Mouse (Mus musculus) liver, embryonic 14.5 days (tissue): ENCODE data around the gene Kansl1l. TPM values are rescaled to one million over a fixed set of nuclear protein-coding genes. Genes with fewer than 3 reads are reported as not detected.

Experiments used
- ATAC-seq: fragments of 200-750 bp; cut with Nextera tagmentation; 2 replicates; pipeline ENCODE4 v1.8.0; 2017; ENCODE audit warnings: moderate number of reproducible peaks, mild to moderate bottlenecking, moderate library complexity; ENCODE audit not compliant: insufficient read depth
- DNase-seq, 3 experiments: peaks; one replicate each; pipeline ENCODE4 v3.0.0-alpha.2; 2012 to 2013; ENCODE audit warnings: low read depth in 3 of 3, low spot score in 3 of 3
- H3K27ac ChIP-seq: fragments of 300-500 bp; sonication (generic); 2 replicates; pipeline ENCODE4 v1.5.1; 2014; ENCODE audit warnings: moderate library complexity, mild to moderate bottlenecking, control low read depth, inconsistent platforms
- H3K27me3 ChIP-seq: fragments of 300-500 bp; sonication (generic); 2 replicates; pipeline ENCODE4 v1.6.1; 2014; ENCODE audit warnings: mild to moderate bottlenecking, low read length, moderate library complexity; ENCODE audit not compliant: control insufficient read depth, insufficient read depth
- H3K36me3 ChIP-seq: fragments of 300-500 bp; sonication (generic); replicated peaks from 2 replicates; pipeline ENCODE4 v1.6.1; 2014; ENCODE audit warnings: low read depth; ENCODE audit not compliant: control insufficient read depth, insufficient read depth
- H3K4me1 ChIP-seq, 2 experiments: fragments of 200-500 bp in 1 of 2; fragments of 300-500 bp in 1 of 2; sonication (generic) in 1 of 2; replicated peaks; 2 replicates each; pipeline ENCODE4 v1.6.1; 2012 to 2014; ENCODE audit warnings: antibody characterized with exemption in 1 of 2, inconsistent platforms in 1 of 2, low read length in 1 of 2; ENCODE audit not compliant: control insufficient read depth in 2 of 2, insufficient read depth in 2 of 2
- H3K4me2 ChIP-seq: fragments of 300-500 bp; sonication (generic); 2 replicates; pipeline ENCODE4 v1.6.1; 2014; ENCODE audit warnings: low read depth, mild to moderate bottlenecking, control low read depth, moderate library complexity
- H3K4me3 ChIP-seq, 2 experiments: fragments of 200-500 bp in 1 of 2; fragments of 300-500 bp in 1 of 2; sonication (generic) in 1 of 2; 2 replicates each; pipeline ENCODE4 v1.5.1; 2012 to 2014; ENCODE audit warnings: low read depth in 2 of 2, low read length in 2 of 2, mild to moderate bottlenecking in 2 of 2, control low read depth in 1 of 2, inconsistent platforms in 1 of 2, moderate library complexity in 1 of 2; ENCODE audit not compliant: insufficient read depth in 1 of 2
- H3K9ac ChIP-seq: fragments of 300-500 bp; sonication (generic); replicated peaks from 2 replicates; pipeline ENCODE4 v1.6.1; 2014; ENCODE audit warnings: mild to moderate bottlenecking, control low read depth, moderate library complexity
- H3K9me3 ChIP-seq: fragments of 300-500 bp; sonication (generic); 2 replicates; pipeline ENCODE4 v1.6.1; 2016; ENCODE audit warnings: low read length, mixed read lengths; ENCODE audit not compliant: control insufficient read depth
- CTCF ChIP-seq: IDR thresholded peaks from 2 replicates; pipeline ENCODE4 v1.5.1; 2016; ENCODE audit warnings: antibody characterized with exemption, low read depth, control low read depth
- EP300 ChIP-seq: IDR thresholded peaks from 2 replicates; pipeline ENCODE4 v1.6.1; 2016; ENCODE audit warnings: antibody characterized with exemption, low read depth
- WGBS: fragments of 180-500 bp; shearing (Covaris S2); extraction: QIAGEN DNeasy Blood & Tissue Kit; methylation state at CpG from one replicate; pipeline ENCODE4 v1.1.7; 2014; ENCODE audit not compliant: insufficient replicate concordance; 5-methylcytosine and 5-hydroxymethylcytosine counted together
- polyA plus RNA-seq, 2 experiments: library from polyadenylated mRNA; depleted of rRNA in 1 of 2; stranded (reverse) in 1 of 2; unstranded in 1 of 2; fragments of >200 nt; fragmentation: Nextera tagmentation in 1 of 2; extraction: Ambion mirVana in 1 of 2; gene quantifications; 2 replicates each; pipeline versions ENCODE4 v1.2.1 to v1.2.3; 2012 to 2014

Kansl1l gene
- polyA plus RNA-seq, 2 experiments, result 1.9 TPM

DNA sequence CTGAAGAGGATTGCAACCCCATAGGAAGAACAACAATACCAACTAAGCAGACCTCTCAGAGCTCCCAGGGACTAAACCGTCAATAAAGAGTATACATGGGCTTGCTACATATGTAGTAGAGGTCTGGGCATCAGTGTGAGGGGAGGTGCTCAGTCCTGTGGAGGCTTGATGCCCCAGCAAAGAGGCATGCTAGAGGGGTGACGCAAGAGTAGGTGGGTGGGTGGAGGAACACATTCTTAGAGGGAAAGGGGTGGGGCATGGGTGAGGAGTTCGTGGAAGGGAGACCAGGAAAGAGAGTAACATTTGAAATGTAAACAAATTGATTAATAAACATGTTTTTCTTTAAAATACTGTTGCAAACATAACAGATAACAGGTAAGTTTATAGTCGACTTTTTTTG is 36.3 kb downstream of the Kansl1l start:
- Histone ChIP-seq H3K27ac (no peak overlapping the region), H3K4me2 (no peak overlapping the region), H3K27me3 (no peaks in the 10 kb centered on the region), H3K9me3 (no peaks in the 10 kb centered on the region), H3K4me3 (no peak overlapping the region), H3K4me1 (no peaks in the 10 kb centered on the region), H3K36me3 (no peaks in the 10 kb centered on the region), H3K9ac (no peak overlapping the region)
- no peak for ATAC-seq
- DNase-seq, result no peak
- TF ChIP-seq CTCF (no peak), EP300 (no peak)
- WGBS, result 53% methylated on average over 4 of the region's 4 CpGs

DNA sequence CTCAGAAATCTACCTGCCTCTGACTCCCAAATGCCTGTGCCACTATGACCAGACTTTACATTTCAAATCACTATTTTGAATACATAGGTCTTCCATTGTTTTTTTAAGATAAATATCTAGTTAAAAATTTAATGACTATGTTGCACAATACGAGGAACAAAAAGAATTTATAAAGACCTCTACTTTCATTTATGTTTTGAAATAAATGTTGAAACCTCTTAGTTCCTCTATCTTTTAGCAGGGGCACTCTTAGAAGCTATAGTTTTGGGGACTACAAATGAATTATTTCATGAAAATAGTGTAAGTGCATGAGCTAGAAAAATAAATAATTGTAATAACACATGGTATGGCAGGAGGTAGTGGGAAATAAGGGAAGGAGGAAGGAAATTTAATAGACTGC is 38.6 kb downstream of the Kansl1l start:
- H3K9me3 ChIP-seq, result no peaks in the 10 kb centered on the region
- no peak overlapping the region for H3K9ac ChIP-seq
- no peaks in the 10 kb centered on the region for H3K27me3 ChIP-seq
- DNase-seq (no peak), ATAC-seq (no peak)
- no peak overlapping the region for H3K27ac ChIP-seq
- no peaks in the 10 kb centered on the region for H3K36me3 ChIP-seq
- H3K4me2 ChIP-seq, result no peak overlapping the region
- TF ChIP-seq EP300, result no peak
- TF ChIP-seq CTCF, result no peak
- 62% methylated on average over 1 of the region's 1 CpGs for WGBS
- H3K4me3 ChIP-seq, result no peak overlapping the region
- H3K4me1 ChIP-seq, result no peaks in the 10 kb centered on the region

- H3K36me3 ChIP-seq, result no peaks in the 10 kb centered on the region
- no peaks in the 10 kb centered on the region for H3K9me3 ChIP-seq
- TF ChIP-seq EP300 (no peak), CTCF (no peak)
- ATAC-seq (no peak), DNase-seq (no peak)
- no peaks in the 10 kb centered on the region for H3K27me3 ChIP-seq
- no peaks in the 10 kb centered on the region for H3K4me1 ChIP-seq
- H3K4me2 ChIP-seq, result no peak overlapping the region
- no peak overlapping the region for H3K4me3 ChIP-seq
- no peak overlapping the region for H3K9ac ChIP-seq
- H3K27ac ChIP-seq, result no peak overlapping the region
- 54% methylated on average over 2 of the region's 2 CpGs for WGBS
Measured at GRCm38 (mm10) chr1:66777878-66778277, 39.5 kb downstream of the Kansl1l start.

GRCm38 (mm10) chr1:66768764-66769163 is 48.6 kb downstream of the Kansl1l start:
- Histone ChIP-seq H3K27me3 (no peaks in the 10 kb centered on the region), H3K9ac (no peak overlapping the region), H3K4me1 (no peaks in the 10 kb centered on the region), H3K27ac (no peak overlapping the region), H3K9me3 (no peaks in the 10 kb centered on the region), H3K4me2 (no peak overlapping the region), H3K36me3 (no peaks in the 10 kb centered on the region; the same call in 1 of the 2 replicates), H3K4me3 (no peak overlapping the region)
- TF ChIP-seq EP300 (no peak), CTCF (no peak)
- 85% methylated on average over 1 of the region's 1 CpGs for WGBS
- ATAC-seq (no peak), DNase-seq (no peak)

GRCm38 (mm10) chr1:66730581-66730980 is 86.8 kb downstream of the Kansl1l start:
- Histone ChIP-seq H3K27ac (no peak overlapping the region), H3K4me1 (no peaks in the 10 kb centered on the region), H3K27me3 (no peaks in the 10 kb centered on the region), H3K4me3 (no peak overlapping the region), H3K4me2 (no peak overlapping the region), H3K9me3 (no peaks in the 10 kb centered on the region), H3K9ac (no peak overlapping the region), H3K36me3 (no peaks in the 10 kb centered on the region; the same call in 1 of the 2 replicates)
- 42% methylated on average over 1 of the region's 1 CpGs for WGBS
- TF ChIP-seq CTCF (no peak), EP300 (no peak)
- ATAC-seq (no peak), DNase-seq (no peak)

DNA sequence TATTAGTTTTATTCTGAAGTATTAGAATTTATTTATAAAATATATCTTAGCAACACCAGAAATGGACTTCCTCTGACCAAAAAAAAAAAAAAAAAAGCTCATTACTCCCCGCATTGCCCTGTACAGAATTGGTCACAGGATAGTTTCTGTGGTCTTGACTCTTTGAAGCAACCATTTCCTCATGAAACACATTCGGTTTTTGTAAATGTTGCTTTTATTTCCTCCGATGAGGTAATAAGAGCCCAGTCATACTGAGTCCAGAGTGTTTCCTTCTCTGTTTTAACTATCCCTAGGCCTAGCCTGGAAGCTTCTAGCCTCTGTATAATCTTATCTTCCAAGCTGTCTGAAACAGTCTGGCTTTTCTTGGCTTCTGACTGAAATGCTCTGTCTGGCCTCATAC is 104.5 kb downstream of the Kansl1l start:
- WGBS, result 83% methylated on average over 3 of the region's 3 CpGs
- H3K27me3 ChIP-seq, result no peaks in the 10 kb centered on the region
- no peaks in the 10 kb centered on the region for H3K4me1 ChIP-seq
- no peaks in the 10 kb centered on the region for H3K9me3 ChIP-seq
- no peak for DNase-seq
- H3K27ac ChIP-seq, result no peak overlapping the region
- TF ChIP-seq CTCF (no peak), EP300 (no peak)
- H3K4me3 ChIP-seq, result no peak overlapping the region
- H3K9ac ChIP-seq, result no peak overlapping the region
- H3K36me3 ChIP-seq, result peaks cover 15% of the 10 kb centered on the region
- H3K4me2 ChIP-seq, result no peak overlapping the region
- ATAC-seq, result no peak
